Mouse (Mus musculus) bone marrow, adult 2 months (tissue): Measurements from ENCODE around the gene Zfp454. TPM values are rescaled to one million over a fixed set of nuclear protein-coding genes. Genes with fewer than 3 reads are reported as not detected.

Experiments
- H3K27ac ChIP-seq: fragments of 200-500 bp; 2 replicates; pipeline ENCODE4 v1.5.1; 2012; ENCODE audit warnings: low read depth, mild to moderate bottlenecking, control low read depth, inconsistent platforms, low read length; ENCODE audit not compliant: control insufficient read depth, poor library complexity, insufficient read depth
- H3K4me1 ChIP-seq: fragments of 200-500 bp; 2 replicates; pipeline ENCODE4 v1.6.1; 2011; ENCODE audit warnings: low read length; ENCODE audit not compliant: control insufficient read depth, insufficient read depth
- H3K4me3 ChIP-seq: fragments of 200-500 bp; replicated peaks from 2 replicates; pipeline ENCODE3; 2011; ENCODE audit warnings: mild to moderate bottlenecking, low read depth, low read length, control low read depth; ENCODE audit not compliant: control insufficient read depth
- CTCF ChIP-seq: fragments of 200-500 bp; IDR thresholded peaks from 2 replicates; pipeline ENCODE4 v1.5.1; 2011; ENCODE audit warnings: low read length, control low read depth; ENCODE audit not compliant: control insufficient read depth, insufficient read depth
- POLR2A ChIP-seq: fragments of 200-500 bp; IDR thresholded peaks from 2 replicates; pipeline ENCODE4 v1.6.1; 2011; ENCODE audit warnings: low read depth, mild to moderate bottlenecking, control low read depth, low read length, borderline replicate concordance; ENCODE audit not compliant: control insufficient read depth
- WGBS: fragments of 180-500 bp; shearing (Covaris S2); methylation state at CpG from one replicate; pipeline ENCODE4 v1.1.7; 2018; 5-methylcytosine and 5-hydroxymethylcytosine counted together
- polyA plus RNA-seq: library from polyadenylated mRNA; stranded (reverse); fragments of >200 nt; gene quantifications from 2 replicates; pipeline ENCODE4 v1.2.4, GENCODE M21; 2011; ENCODE audit warnings: low replicate concordance; ENCODE audit not compliant: missing spikeins, insufficient read depth, insufficient read length

The Zfp454 gene
- polyA plus RNA-seq, 1 experiment, result not detected

DNA sequence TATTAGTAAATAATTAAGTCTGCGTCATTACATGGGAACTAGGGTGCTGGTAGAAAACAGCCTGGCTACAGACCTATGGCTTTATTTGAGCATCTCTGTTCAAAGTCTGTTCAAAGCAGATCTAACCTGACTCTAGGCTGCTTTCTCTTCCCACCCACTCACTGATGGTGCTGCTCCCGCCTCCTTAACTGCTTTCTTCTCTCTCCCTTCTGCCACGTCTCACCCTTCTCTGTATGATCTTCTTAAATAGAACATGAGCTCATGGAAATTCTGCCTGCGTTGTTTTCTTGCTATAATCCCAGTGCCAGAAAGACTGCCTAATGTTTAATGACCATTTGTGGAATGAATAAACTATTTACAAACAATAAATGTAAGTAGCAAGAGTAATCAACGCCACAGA is 20.7 kb upstream of the Zfp454 start:
- no peak overlapping the region for H3K4me3 ChIP-seq
- no peak overlapping the region for H3K27ac ChIP-seq
- no peaks in the 10 kb centered on the region for H3K4me1 ChIP-seq
- WGBS, result 90% methylated on average over 5 of the region's 5 CpGs
- no peak for TF ChIP-seq CTCF
- no peak for TF ChIP-seq POLR2A

DNA sequence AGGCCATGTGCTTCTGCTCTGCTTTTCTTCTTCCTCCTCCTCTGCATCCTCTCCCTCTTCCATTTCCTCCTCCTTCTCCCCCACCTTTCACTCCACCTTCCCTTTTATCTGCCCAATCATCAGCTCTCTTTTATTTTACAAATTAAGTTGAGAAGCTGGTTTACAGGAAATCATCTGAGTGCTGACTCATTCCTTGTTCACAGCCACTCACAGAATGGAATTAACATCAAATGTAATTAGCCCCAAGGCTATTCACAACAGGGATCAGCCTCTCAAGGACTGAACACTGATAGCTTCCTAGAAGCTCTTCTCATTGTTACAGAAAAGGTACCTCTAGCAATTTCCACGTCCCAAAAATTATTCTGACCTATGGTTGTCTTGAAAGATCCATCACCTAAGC is 9.9 kb upstream of the Zfp454 start:
- TF ChIP-seq CTCF (no peak), POLR2A (no peak)
- Histone ChIP-seq H3K4me3 (no peak overlapping the region), H3K4me1 (no peaks in the 10 kb centered on the region), H3K27ac (no peak overlapping the region)
- 80% methylated on average over 1 of the region's 1 CpGs for whole genome bisulfite sequencing

DNA sequence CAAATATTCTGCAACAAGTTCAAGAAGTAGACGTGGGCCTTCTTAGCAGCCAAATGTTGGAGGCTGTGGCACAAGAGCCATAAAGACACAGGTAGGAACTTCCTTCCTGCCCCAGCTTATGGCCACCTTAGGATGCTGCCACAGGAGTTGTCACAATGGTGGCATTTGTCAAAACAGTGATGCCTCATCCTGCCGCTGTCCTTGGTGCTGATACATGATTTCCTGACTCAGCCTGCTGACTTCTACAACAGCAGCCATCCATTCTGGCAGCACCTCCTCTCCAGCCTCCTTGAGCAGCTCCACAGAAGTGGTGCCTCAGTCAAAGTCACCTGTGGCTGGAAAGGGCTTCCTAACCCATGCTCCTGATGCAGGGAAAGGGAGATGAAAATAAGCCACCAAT is 5.0 kb upstream of the Zfp454 start:
- WGBS, result 57% methylated on average over 2 of the region's 2 CpGs
- no peaks in the 10 kb centered on the region for H3K4me1 ChIP-seq
- no peak overlapping the region for H3K4me3 ChIP-seq
- H3K27ac ChIP-seq, result no peak overlapping the region
- TF ChIP-seq POLR2A, result no peak
- TF ChIP-seq CTCF, result no peak

DNA sequence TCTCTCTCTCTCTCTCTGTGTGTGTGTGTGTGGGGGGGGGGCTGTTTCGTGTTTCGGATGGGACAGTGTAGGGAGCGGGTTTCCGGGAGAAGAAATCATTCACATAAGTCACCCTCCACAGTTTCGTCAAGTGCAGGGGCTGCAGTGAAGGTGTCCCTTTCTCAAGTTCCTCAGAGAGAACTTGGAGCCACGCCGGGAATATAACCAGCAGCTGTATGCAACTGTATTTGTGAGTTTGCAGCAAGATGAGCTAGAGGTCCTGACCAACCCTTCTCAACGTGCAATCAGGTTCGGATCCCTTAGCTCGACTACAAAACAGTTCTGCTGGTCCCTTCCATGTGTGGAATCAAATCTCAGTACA is 538 bp downstream of the Zfp454 start:
- H3K4me1 ChIP-seq, result no peaks in the 10 kb centered on the region
- whole genome bisulfite sequencing, result 23% methylated on average over 10 of the region's 10 CpGs
- no peak overlapping the region for H3K27ac ChIP-seq
- TF ChIP-seq POLR2A, result no peak
- TF ChIP-seq CTCF, result no peak
- no peak overlapping the region for H3K4me3 ChIP-seq

DNA sequence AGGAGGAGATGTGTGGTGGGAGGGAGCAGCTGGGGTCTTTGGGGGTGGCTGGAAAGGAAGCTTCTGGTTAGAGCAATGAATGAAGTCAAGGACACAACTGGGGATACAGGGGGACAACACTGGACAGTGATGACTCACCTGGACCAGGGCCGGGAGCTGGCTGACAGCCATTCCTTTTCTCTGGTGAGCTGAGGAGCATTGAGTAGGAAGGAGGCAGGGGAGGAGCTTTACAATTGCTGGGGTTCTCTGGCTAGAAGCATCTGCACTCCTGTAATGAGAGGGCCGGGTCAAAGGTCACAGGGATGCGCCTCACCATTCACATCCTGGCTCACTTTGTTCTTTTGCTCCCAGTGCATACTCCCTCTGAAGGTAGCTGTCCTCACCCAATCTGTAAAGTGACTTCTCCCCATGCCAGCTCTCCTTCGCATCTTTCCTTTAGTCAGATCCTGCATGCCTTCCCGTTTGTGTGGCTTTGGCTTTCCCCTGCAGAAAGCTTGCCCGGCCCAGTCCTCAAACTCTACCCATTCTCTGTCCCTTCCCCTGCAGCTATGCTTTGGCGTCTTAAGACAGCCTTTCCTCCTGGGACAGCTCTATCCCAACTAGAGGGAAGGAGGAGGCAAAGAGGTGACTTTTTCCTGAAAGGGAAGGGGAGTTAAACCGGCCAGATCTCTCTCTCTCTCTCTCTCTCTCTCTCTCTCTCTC is 1.1 kb downstream of the Zfp454 start:
- Histone ChIP-seq H3K4me1 (no peaks in the 10 kb centered on the region), H3K27ac (no peak overlapping the region), H3K4me3 (no peak overlapping the region)
- WGBS, result 66% methylated on average over 8 of the region's 8 CpGs
- TF ChIP-seq CTCF (no peak), POLR2A (no peak)

DNA sequence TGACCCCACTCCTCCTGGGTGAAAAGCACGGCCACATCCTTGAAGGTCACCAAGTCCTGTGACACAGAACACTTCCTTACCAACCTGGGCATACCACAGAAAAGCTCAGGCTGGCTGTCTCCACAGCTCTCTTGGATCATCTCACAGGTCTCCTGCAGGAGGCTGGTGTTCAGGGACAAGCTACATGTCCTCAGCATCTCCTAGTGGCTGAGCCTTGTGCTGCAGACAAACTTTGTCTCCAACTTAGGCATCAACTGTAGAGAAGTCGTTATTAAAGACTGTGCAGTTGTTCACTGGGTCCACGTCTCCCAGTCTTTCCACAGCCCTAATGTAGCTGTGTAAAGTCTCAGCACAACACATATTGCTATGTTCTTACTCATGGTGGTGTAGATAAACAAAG is 3.7 kb downstream of the Zfp454 start:
- 48% methylated on average over 3 of the region's 3 CpGs for WGBS
- Histone ChIP-seq H3K4me1 (no peaks in the 10 kb centered on the region), H3K4me3 (no peak overlapping the region), H3K27ac (no peak overlapping the region)
- TF ChIP-seq CTCF (peak; percentile 17; the same call in 1 of the 2 replicates), POLR2A (no peak)

DNA sequence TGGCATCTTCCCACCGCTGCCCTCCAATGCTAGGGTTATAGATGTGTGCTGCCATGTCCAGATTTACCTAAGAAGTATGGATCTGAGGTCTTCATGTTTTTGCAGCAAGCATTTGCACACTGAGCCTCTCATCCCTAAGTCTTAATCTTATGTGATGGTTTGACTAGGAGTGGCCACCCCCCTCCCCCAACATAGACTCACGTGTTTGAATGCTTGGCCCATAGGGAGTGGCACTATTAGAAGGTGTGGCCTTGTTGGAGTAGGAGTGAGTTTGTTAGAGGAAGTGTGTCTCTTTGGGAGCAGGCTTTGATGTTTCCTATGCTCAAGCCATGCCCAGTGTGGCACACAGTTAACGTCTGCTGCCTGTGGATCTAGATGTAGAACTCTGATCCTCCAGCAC is 8.8 kb downstream of the Zfp454 start:
- Histone ChIP-seq H3K4me3 (no peak overlapping the region), H3K4me1 (no peaks in the 10 kb centered on the region), H3K27ac (no peak overlapping the region)
- no peak for TF ChIP-seq CTCF
- no peak for TF ChIP-seq POLR2A
- 77% methylated on average over 3 of the region's 3 CpGs for WGBS

DNA sequence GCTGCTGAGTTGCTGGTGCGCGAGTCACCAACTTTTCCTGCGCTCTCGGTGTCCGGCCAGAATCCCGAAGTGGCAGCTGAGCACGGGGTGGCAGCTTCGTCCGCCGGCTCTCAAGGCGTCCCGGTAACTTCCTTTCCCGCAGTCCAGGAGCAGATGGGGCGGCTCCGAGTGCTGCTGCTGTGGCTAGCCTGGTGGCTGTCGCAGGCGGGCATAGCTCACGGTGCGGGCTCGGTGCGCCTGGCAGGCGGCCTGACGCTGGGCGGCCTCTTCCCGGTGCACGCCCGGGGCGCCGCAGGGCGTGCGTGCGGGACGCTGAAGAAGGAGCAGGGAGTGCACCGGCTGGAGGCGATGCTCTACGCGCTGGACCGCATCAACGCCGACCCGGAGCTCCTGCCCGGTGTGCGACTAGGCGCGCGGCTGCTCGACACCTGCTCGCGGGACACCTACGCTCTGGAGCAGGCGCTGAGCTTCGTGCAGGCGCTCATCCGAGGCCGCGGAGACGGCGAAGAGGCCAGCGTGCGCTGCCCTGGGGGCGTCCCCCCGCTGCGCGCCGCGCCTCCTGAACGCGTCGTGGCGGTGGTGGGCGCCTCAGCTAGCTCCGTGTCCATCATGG is 36.4 kb downstream of the Zfp454 start:
- WGBS, result 1% methylated on average over 72 of the region's 72 CpGs
- H3K4me1 ChIP-seq, result no peaks in the 10 kb centered on the region
- H3K27ac ChIP-seq, result no peak overlapping the region
- no peak overlapping the region for H3K4me3 ChIP-seq
- no peak for TF ChIP-seq CTCF
- TF ChIP-seq POLR2A, result no peak
